Comparison of ENCODE assay signal across 18 mouse cellular contexts in the genomic region with DNA sequence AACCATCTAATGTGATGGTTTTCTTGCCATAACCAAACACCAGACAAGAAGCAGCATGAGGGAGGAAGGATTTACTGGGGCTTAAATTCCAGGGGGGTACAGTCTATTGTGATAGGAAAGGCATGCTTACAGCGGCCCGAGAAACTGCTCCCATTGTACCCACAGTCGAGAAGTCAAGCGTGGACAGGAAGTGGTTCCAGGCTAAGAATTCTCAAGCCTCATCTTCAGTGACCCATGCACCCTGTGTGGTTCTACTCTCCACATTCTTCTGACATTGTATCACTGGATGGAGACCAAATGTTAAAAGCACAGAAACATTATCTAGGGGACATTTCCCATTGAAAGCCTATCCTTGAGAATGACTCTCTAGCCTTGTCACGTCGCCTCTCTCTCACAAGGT.
"Had no signal": no experiment of that assay in that cellular context is flagged by ENCODE, and none has a peak within 500 bp of the region (broad histone marks: within the 10 kb centered on the region; RNA-seq: fewer than 3 reads in every experiment).

No protein-coding gene starts in this region.

- H3K4me1 ChIP-seq: neural tube, embryonic 12.5 days had no signal

- H3K27me3 ChIP-seq: midbrain, embryonic 12.5 days; neural tube, embryonic 12.5 days had no signal

- H3K9me3 ChIP-seq: midbrain, embryonic 10.5 days; midbrain, embryonic 12.5 days; neural tube, embryonic 12.5 days had no signal

- H3K36me3 ChIP-seq: midbrain, embryonic 10.5 days; midbrain, embryonic 12.5 days; neural tube, embryonic 12.5 days had no signal

- H3K4me2 ChIP-seq: lung, embryonic 14.5 days; midbrain, embryonic 12.5 days; neural tube, embryonic 12.5 days had no signal

- DNase-seq: lung, adult 18-20 months; lung, embryonic 14.5 days; lung, postnatal 10 days; lung, postnatal 4 days; midbrain, embryonic 14.5 days; retina, postnatal 1 day; right cerebral cortex, adult 18-20 months; right cerebral cortex, postnatal 25 days; right cerebral cortex, postnatal 4 days; spleen, adult 18-20 months; thymus, adult 18-20 months; thymus, postnatal 14 days; thymus, postnatal 36 days had no signal

- ATAC-seq: midbrain, embryonic 16.5 days had no signal

- H3K9ac ChIP-seq: lung, embryonic 14.5 days; midbrain, embryonic 12.5 days; neural tube, embryonic 12.5 days had no signal

- H3K27ac ChIP-seq: midbrain, embryonic 10.5 days; midbrain, embryonic 12.5 days; neural tube, embryonic 12.5 days had no signal

- H3K4me3 ChIP-seq: midbrain, embryonic 10.5 days; midbrain, embryonic 12.5 days; myocyte; neural tube, embryonic 12.5 days had no signal
